Mouse (Mus musculus): ENCODE measurements around the gene Wdr24.
"Not testable (repeated sequence)": the region's sequence is repeated elsewhere in the genome, so short reads cannot be mapped to it uniquely, and the experiment has no call there.

Gene Wdr24

GRCm38 (mm10) chr17:25823452-25823851, at the start of gene Wdr24:
Wdr24 (plus strand) TSS chr17:25823627.
- peak; percentile 81 for DNase-seq

GRCm38 (mm10) chr17:25775318-25776062, 47.9 kb upstream of the Wdr24 start:
- DNase-seq: peak; percentile 29

GRCm38 (mm10) chr17:25777948-25778347, 45.5 kb upstream of the Wdr24 start:
- no peak for DNase-seq

DNA sequence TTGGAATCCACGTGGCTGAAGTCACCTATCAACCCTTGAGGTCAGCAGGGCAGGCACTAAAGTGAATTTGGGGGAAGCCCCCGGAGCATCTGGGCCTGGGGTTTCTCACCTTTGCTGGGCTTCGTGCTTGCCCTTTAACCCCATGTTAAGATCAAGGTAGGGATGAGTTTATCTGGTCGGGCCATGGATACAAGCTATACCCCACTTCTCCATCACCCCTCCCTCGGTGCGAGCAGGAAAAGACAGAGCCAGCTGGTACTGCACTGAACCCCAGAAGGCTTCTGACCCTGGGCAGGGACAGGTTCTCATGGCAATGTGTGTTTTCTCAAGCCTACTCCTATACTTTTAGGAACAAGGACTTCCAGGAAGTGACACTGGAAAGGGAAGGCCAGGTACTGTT, 42.1 kb upstream of the Wdr24 start:
- no peak for DNase-seq

DNA sequence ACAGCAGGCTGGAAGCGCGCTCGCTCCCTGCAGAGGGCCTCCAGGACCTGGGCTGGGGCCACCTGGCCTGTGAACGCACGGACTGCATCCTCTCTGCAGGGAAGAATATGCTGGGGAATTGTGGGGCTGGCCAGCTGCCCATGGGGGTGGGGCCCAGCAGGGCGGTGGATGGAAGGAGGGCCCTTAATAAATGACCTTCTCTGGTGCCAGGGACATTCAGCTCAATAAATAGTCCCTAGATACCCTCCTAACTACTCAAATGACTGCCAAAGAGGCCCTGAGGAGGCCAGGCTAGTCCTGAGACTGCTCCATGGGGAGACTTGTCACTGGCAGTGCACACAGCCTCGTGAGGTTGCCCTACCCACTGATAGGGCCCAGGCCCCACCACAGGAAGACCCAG, 40.3 kb upstream of the Wdr24 start:
- peak; percentile 57 for DNase-seq

DNA sequence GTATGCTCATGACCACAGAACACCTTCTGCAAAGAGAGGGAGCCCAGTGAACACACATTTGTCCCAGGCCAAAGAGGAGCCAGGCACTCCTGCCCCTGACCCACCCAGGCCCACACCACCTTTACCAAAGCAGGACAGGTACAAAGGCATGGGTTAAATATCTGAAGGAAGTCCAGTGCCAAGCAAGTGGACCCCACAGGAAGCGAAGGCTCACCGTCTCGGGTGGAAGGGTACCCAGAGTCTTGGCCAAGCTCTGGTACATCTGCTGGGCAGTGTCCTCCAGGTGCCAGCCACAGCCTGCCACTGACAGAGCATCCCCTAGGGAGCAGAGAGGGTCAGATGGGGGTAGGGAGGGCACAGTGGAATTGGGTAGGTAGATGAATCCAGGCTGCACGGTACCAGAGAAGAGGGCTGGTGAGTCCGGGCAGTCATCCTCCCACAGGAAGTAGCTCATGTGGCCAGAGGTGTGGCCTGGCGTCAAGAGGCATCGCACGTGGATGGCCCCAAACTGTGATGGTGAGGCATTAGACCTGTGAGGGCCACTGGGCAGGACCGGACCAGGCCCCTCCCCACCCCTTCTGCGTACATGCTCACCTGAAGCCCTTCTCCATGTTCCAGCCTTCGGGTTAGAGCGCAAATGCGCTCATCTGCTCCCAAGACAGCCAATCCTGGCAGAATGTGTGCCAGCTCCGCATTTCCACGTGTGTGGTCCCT, 39.4 kb upstream of the Wdr24 start:
- DNase-seq: no peak

DNA sequence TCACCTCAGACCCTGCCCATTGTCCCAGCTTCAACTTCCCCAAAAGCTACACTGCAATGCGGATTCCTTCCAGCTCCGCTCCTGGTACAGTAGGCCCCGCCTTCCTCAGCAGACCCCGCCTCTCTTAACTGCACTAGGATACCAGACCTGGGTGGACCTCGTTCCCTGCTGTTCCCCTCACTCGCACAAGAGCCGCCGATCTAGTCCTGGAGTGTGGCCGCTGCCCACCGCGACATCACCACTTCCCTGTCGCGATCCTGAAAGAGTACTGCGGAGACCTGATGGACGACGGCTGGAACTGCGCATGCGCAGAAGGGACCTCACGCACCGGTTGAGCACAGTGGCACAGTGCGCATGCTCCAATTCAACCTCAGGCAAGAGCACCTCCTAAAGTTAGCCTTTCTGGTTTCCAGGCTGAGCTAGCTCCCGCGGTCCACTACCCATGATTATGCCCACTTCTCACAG, 38.1 kb upstream of the Wdr24 start, which contains the start of gene Haghl:
Gene Haghl, minus strand, starts transcription at position 393 of the 465 bp plus-strand sequence.
- DNase-seq: peak; percentile 98

GRCm38 (mm10) chr17:25786280-25786679, 37.1 kb upstream of the Wdr24 start, which contains the start of gene Ccdc78:
Ccdc78 (plus strand) TSS chr17:25786580.
- DNase-seq: no peak

DNA sequence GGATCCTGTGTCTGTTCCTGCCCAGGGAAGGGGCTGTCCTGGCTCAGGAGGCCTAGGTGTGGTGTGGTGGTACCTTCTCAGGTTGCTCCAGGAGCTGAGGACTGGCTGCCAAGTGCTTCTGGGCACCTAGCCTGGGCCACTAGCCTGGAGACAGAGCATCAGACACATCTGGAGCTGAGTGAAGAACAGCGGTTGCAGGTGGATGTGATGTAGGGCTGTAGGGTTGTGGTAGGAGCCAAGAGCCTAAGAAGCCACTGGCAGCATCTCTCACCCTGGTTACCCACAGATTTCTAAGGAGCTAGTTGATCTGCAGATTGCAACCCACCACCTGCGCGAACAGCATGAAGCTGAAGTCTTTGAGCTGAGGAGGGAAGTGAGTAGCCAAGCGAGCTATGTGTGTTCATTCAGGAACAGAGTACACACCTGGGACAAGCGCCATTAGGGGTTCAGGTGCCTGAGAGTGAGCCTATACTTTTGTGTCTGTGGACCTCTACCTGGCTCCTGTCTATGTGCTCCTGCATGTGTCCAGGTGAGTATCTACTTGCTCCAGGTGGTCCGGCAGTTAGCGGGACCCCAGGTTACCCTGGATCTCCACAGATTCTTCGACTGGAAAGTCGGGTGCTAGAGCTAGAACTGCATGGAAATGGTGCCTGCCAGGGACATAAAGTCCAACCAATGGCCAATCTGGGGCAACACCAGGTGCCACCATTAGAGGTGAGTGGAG, 36.5 kb upstream of the Wdr24 start:
- DNase-seq: no peak

DNA sequence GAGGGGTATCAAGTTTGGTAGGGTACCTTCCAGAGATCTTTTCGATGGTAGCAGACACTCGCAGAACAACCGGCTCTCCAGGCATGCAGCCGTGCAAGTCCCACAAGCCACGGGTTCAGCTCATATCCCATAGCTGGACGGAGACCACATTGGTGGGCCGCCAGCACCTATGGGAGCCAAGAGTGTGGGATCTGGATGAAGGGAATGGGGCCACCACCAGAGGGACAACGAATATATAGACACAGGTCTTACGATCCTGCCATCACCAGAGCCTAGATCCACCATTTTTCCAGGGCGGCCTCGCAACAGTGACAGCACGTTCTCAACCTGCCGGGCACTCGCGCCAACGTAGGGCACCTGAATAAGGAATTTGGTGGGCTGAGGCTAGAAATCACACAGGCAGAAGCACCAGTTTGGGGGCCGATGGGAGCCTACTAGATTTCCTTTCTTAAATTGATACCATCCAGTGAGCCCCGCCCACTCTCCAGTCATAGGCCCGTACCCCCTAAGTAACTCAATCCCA, 32.0 kb upstream of the Wdr24 start:
- DNase-seq: peak; percentile 24

GRCm38 (mm10) chr17:25791843-25792527, 31.4 kb upstream of the Wdr24 start:
- DNase-seq: peak; percentile 90

DNA sequence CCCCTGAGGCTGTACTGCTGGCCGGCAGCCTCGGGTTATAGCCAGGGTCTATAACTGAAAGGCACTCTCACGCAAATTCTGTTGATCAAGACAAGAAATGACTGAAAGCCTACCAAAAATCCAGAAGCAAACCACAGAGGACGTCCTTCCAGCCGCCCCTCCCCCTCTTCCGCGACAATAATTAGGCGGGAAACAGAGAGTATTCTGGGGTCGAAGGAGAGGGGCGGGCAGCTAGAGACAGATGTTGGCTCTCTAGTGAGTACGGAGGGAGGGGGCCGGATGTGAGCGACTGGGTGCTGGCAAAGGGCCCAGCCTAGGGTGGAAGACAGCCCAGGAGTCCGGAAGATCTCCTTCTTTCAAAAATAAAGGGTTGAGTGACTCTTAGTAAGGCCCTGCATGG, 30.8 kb upstream of the Wdr24 start, which contains the start of gene Fam173a:
Gene Fam173a, minus strand, starts transcription at position 287 of the 400 bp plus-strand sequence.
- peak; percentile 95 for DNase-seq

DNA sequence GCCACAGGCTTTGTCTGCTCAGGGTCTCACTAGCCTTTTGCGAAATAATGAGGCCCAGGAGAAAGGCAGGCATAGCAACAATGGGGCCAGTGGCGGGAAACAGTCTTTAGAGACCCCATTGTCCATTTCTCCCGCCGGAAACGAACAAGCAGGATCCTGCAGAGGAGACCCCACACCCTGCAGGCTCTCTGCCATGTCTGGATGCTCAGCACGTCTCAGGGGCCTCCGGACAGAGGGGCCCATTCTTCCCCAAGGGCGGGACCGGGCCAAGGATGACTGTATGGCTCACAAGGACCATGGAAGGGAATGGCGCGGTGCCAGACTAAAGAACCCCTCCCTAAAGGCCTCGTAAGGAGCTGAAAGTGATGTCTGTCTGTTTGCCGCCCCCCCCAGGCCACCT, 29.2 kb upstream of the Wdr24 start:
- peak; percentile 29 for DNase-seq

GRCm38 (mm10) chr17:25794998-25795397, 28.4 kb upstream of the Wdr24 start:
- DNase-seq: no peak

- peak; percentile 72 for DNase-seq
These were observed 27.8 kb upstream of the Wdr24 start, which contains the start of gene AC134908.4 for GRCm38 (mm10) chr17:25795609-25796092. AC134908.4 (minus strand) TSS chr17:25795659.

DNA sequence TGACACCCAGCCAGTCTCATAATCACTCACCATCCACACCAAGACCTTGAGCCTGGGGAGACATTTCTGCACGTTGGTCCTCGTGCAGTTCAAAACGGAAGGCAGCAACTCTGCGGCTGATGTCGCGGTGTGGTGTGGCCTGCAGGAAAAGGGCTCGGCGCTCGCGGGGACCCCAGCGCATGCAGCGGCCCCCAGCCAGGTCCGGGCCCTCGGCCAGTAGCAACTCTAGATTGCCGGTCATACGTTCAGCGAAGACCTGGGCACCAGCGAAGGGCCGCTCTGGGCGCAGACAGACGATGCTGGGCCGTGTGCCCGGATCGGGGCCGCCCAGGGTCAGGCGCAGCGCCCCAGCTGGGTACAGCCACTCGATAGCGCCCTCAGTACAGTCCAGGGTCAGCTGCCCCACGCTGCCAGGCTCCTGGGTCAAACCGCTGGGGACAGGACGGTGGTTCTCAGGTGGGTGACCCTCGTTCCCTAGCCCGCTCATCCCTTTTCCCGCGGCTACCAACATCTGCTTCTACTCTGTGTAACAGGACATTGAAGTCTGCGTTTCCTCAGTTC, 27.1 kb upstream of the Wdr24 start:
- peak; percentile 54 for DNase-seq

- peak; percentile 95 for DNase-seq
These were observed 26.5 kb upstream of the Wdr24 start, which contains the start of gene Metrn for GRCm38 (mm10) chr17:25796951-25797369. Metrn (minus strand) TSS chr17:25797136.

DNA sequence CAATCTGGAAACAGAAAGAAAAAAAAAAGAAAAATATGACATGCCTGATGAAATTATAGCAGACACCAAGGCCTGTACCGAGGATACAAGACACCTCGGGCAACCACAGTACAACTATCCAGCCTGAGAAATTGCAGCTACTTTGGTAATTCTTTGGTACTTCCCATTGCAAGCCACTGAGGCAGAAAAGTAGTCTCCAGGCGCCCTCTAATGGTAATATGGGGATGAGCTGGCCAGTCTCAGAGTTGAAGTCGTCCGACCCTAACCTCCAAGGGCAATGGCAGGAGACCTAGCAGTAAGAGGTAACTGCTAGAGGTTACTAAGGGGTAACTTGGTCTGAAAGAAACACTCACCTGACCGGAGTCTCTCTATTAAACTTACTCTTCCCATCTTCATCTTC, 22.4 kb upstream of the Wdr24 start:
- peak; percentile 76 for DNase-seq

DNA sequence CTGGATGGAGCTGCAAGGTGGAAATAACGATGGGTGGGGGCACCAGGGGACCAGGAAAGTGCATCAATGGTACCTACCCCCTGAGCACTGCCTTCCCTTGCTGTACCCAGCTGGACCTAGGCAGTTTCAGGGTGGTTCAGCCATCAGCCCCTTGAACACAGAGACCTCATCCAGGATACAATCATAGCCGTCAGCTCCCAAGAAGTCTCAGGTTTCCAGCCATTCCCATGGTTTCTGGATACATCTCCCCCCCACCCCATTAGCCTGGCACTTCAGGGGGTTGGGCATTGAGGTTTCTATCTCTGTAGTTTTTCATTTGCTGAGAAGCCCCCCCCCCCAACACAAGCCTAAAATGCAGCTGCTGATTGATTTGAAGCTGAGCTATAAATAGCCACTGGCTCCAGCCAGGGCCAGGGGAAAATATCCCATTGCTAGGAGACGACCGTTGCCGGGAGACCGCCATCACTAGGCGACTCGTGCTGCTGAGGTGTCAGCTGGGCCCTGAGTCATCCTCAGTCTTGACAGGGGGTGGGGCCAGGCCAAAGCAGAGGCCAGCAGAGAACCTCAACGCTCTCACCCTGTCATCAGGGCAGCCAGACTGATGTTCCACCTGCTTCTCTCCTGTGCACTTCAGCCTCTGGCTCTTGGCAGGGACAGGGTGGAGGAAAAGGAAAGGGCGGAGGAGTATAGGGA, 20.5 kb upstream of the Wdr24 start:
- no peak for DNase-seq

- DNase-seq: no peak
These were observed 16.9 kb upstream of the Wdr24 start for GRCm38 (mm10) chr17:25806507-25806906.

DNA sequence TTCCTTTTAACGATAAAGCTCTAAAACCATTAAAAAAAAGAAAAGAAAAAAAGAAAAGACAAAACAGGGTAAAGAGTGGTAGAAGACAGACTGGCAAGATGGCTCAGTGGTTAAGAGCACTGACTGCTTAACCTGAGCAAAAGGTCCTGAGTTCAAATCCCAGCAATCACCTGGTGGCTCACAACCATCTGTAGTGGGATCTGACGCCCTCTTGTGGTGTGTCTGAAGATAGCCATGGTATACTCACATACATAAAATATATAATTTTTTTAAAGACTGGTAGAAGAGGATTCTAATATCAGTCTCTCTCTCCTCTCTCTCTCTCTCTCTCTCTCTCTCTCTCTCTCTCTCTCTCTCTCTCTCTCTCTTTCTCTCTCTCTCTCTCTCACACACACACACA, 16.0 kb upstream of the Wdr24 start:
- not testable (repeated sequence) for DNase-seq
